Mouse (Mus musculus): ENCODE results near the gene Sertad2.

Gene Sertad2

GRCm38 (mm10) chr11:20542739-20543452 lies at the start of gene Sertad2:
Gene Sertad2 (plus strand): TSS chr11:20543253.
- CTCF ChIA-PET, result interaction anchor here (1.2 kb wide), 1 partner anchor 10 kb away, joined by 5 read pairs; no protein-coding TSS in a partner anchor

DNA sequence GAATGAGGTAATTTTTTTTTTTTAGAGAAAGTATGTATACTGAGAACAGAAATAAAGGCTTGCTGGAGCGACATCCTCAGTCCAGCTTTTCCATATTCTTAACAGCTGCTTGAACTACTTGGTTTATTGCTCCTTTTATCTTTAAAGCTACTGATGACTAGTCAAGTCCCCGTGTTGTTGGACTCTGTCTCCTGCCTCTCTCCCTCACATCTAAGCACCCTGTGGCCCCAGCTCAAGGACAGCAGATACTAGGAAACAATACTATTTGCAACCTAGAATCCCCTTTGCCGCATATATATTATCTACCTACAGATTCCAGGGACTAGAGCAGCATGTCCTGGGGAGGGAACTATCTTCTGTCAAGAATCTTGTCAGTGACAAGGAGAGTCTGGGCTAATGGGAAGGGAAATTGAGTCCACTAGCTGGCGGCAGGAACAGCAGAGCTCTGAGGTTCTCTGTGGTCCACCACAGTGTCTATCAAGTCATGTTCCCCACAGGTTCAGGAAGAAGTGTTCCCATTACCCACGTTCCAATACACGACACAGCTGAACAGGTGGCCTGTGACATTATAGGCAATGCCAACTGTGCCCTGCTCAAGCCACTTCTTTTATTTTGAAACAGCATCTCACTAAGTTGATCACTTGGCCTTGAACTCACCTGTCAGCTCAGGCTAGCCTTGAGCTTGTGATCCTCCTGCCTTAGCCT lies 49.0 kb upstream of the Sertad2 start:
- CTCF ChIA-PET, result no interaction called here

- CTCF ChIA-PET, result interaction anchor here (0.9 kb wide), 1 partner anchor 155 kb away, joined by 4 read pairs; no protein-coding TSS in a partner anchor
These were observed 42.5 kb upstream of the Sertad2 start for GRCm38 (mm10) chr11:20500516-20500915.

GRCm38 (mm10) chr11:20501160-20501955 lies 41.7 kb upstream of the Sertad2 start:
- CTCF ChIA-PET, result interaction anchor here (0.9 kb wide), 1 partner anchor 154 kb away, joined by 4 read pairs; no protein-coding TSS in a partner anchor

DNA sequence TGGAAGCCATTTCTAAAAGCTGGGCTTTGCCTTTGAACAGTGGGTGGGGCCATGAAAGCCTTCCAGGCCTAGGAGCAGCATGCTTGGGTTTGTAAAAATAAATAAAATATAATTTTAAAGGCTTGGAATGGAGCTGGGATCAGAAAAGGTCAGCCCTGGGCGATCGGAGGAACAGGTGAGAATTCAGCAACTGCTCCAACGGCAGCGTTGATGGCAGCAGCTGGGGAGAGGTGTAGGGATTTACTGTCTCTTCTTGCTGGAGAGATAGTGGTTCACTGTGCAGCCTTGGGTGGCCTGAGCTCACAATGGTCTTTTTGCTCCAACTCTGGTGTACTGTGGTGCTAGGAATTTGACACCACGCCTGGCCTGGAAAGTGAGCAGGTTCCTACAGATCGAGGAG lies 29.5 kb upstream of the Sertad2 start:
- CTCF ChIA-PET, result no interaction called here

DNA sequence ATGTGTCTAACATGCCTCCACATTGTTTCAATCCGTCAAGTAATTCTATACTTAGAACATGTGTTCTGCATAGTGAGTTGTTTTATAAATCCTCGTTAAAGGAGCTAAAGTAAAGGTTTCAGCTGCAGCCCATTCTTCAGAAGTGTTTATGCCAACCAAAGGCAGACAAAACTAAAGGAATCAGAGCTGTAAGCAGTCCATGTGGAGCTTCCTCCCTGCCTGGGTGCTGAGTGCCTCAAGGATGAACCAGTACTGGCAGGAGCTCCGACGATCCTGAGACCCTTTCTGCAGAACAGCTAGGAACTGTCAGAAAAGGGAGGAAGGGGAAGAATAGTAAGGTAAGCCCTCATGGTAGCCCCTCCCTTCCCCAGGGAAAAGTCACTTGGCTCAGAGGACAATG lies 28.3 kb upstream of the Sertad2 start:
- CTCF ChIA-PET, result no interaction called here

GRCm38 (mm10) chr11:20521321-20521720 lies 21.7 kb upstream of the Sertad2 start:
- CTCF ChIA-PET, result no interaction called here

DNA sequence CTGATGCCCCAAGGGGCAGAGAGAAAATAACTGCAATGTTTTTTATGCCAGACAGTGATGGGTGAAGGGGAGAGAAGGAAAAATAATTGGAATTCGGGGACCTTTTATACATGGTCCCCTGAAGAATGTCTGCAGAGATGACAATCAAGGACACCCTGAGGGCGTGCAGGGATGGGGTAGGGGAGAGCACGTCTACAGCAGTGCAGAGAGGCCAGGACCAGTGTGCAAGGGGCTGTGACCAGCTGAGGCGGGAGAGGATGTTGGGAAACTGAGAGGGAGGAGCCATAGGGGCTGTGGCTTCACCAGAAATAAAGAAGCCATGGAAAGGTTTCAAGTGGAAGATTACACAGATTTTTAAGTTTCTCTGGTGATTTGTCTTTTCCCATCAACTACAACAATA lies 20.3 kb upstream of the Sertad2 start:
- CTCF ChIA-PET, result no interaction called here

DNA sequence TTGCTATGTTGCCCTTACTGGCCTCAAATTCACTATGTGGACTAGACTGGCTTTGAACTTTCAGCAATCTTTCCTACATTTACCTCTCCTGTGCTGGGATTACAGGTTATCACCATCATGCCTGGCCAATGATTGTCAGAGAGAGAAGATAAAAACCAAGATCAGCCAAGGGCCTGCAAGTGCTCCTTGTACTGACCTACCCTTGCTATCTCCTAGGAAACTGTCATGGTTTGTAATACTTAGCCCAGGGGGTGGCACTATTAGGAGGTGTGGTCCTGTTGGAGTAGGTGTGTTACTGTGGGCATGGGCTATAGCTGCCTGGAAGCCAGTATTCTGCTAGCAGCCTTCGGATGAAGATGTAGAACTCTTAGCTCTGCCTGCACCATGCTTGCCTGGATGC lies 18.6 kb upstream of the Sertad2 start:
- CTCF ChIA-PET, result no interaction called here

DNA sequence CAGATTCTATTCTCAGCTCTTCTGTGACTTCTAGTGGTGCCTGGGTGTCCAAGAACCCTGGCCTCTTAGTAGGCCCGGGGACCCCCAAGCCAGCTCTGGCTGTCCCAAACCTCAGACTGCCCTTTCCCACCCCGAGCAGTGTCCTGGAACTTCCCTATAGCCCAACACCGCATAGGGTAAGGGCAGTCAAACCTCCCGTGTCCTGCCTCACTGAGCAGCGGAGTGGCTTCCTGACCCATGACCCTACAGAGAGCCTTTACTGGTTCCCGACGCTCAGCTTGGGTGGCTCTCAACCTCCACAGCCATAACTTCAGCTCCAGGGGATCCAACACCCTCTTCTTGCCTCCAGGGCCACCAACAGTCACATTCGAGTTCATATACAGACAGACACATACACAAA lies 17.1 kb upstream of the Sertad2 start:
- CTCF ChIA-PET, result no interaction called here

GRCm38 (mm10) chr11:20527901-20528300 lies 15.2 kb upstream of the Sertad2 start:
- CTCF ChIA-PET, result no interaction called here

DNA sequence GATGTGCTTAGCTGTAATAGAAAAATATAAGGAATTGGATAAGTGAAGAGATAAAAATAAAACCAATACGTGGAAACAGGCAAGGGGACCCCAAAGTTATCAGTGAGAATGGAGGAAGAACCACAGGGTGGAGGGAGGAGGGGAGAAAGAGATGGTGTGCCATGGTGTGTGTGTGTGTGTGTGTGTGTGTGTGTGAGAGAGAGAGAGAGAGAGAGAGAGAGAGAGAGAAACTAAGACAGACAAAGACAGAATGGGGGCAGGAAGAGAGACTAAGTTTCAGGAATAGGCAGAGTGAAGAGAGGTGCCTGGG lies 11.4 kb upstream of the Sertad2 start:
- CTCF ChIA-PET, result interaction anchor here (0.5 to 0.6 kb wide), 2 partner anchors 99 to 439 kb away, joined by 3 to 4 read pairs; no protein-coding TSS in a partner anchor

GRCm38 (mm10) chr11:20531992-20532881 lies 10.8 kb upstream of the Sertad2 start:
- CTCF ChIA-PET, result interaction anchor here (0.5 to 1.4 kb wide), 3 partner anchors 10 to 99 kb away, joined by 3 to 5 read pairs (median 4); no protein-coding TSS in a partner anchor

- CTCF ChIA-PET, result interaction anchor here (1.4 kb wide), 1 partner anchor 9 kb away, joined by 5 read pairs; no protein-coding TSS in a partner anchor
These were observed 9.8 kb upstream of the Sertad2 start for GRCm38 (mm10) chr11:20533231-20533630.

DNA sequence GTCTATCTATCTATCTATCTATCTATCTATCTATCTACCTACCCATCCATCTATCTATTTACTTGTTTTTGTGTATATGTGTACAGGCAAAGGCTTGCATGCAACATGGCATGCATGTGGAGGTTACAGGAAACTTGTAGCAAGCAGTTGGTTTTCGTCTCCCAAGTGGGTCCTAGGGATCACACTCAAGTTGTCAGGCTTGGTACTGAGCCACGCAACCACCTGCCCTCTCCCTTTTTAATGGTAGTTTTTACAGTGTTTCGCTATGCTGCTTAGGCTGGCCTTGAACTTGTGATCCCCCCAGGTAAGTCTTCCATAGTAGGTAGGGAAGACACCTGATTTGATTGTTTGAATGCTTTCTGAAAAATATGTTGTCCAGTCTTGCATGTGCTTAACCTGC lies 5.8 kb upstream of the Sertad2 start:
- CTCF ChIA-PET, result no interaction called here

- CTCF ChIA-PET, result no interaction called here
These were observed 4.6 kb upstream of the Sertad2 start for GRCm38 (mm10) chr11:20538496-20538895.

DNA sequence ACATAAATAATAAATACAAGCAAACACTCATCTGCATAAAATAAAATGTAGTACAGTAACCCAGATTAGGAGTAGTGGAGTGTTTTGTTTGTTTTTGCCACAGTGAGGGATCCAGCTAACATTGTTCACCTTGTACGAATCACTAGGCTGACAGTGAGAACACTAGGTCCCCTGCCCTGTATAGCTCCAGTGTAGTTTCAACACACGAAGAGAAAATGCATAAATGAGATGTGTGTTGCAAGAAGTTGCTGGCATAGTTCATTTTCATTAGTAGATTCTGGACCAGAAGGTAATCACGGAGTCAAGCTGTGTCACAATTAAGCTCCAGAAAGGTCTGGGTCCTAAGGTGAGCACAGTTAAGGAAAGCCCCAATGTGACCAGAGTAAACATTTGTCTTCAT lies 1.8 kb upstream of the Sertad2 start:
- CTCF ChIA-PET, result interaction anchor here (1.2 kb wide), 1 partner anchor 9 kb away, joined by 5 read pairs; no protein-coding TSS in a partner anchor

DNA sequence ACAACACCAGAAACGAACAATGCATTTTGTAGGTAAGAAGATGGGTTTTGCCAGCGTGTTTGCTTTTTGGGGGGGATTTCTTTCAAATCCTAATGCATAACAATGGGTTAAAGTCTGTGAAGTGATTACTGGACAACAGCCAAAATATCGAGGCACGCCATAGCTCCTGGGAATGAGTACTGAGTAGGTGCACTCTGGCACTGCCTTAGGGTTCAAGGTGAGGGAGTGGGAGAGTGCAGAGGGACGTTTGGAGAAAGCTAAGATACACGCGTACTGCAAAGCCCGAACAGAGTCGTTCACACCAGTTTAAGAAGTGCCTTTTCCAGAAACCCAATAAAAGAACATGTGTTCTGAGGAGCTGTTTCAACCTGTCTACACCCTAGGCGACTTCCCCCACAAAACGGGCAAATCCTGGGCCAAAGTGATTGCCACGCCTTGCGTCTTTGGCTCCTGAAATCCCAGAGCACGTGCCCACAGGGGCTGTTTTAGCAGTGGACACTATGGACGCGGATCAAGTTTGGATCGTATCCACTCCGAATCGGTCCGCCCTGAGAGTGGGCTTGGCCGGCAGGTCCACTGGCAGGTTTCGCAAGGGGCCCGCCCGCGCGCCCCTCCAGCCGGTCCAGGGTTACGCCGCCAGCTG lies 937 bp upstream of the Sertad2 start:
- CTCF ChIA-PET, result interaction anchor here (1.2 kb wide), 1 partner anchor 10 kb away, joined by 5 read pairs; no protein-coding TSS in a partner anchor

GRCm38 (mm10) chr11:20543453-20544120 lies 534 bp downstream of the Sertad2 start:
- CTCF ChIA-PET, result no interaction called here

DNA sequence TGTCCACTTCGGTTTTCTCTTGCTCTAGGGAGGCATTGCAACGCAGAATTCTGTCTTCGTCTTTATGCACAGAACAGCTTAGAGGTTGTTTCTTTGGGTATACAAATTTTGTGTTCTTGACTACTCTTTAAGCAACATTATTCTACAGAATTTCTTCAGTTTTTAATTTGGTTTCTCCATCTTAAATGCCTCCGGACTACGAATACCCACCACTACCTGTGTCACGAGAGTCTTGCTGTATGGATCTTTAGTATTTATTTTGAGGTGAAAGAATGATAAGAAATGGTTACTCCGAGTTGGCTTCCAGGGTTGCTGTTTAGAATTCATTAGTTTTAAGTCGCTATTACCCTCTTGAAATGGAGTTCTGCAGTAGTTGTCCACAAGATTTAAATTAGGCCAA lies 1.3 kb downstream of the Sertad2 start:
- CTCF ChIA-PET, result no interaction called here

Data from spleen, embryonic (tissue).